Mouse (Mus musculus) retina, adult 2 months (tissue): ENCODE measurements around the gene Rer1.
"Not testable (repeated sequence)": the region's sequence is repeated elsewhere in the genome, so short reads cannot be mapped to it uniquely, and the experiment has no call there.

Experiments used
- DNase-seq: peaks from one replicate; pipeline ENCODE4 v3.0.0-alpha.2; 2012; ENCODE audit warnings: low read depth, low spot score

Rer1 gene

DNA sequence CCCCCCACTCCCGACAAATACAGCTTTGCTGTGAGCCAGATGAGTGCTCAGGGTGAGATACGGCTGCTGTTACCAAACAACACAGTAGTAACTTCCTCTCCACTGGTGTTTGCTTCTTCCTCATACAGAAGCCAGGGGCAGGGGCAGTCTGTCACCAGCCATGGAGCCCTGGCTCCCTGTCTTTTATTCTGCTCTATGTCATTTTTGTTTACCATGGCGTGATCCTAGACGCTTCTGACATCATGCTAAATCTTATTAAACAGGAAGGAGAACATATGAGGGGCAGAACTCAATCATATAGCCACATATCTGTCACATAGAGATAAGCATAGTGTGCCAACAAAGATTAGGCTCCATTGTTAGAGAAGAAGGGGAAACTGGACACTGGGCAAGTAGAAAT is 30.4 kb upstream of the Rer1 start:
- DNase-seq, result no peak

DNA sequence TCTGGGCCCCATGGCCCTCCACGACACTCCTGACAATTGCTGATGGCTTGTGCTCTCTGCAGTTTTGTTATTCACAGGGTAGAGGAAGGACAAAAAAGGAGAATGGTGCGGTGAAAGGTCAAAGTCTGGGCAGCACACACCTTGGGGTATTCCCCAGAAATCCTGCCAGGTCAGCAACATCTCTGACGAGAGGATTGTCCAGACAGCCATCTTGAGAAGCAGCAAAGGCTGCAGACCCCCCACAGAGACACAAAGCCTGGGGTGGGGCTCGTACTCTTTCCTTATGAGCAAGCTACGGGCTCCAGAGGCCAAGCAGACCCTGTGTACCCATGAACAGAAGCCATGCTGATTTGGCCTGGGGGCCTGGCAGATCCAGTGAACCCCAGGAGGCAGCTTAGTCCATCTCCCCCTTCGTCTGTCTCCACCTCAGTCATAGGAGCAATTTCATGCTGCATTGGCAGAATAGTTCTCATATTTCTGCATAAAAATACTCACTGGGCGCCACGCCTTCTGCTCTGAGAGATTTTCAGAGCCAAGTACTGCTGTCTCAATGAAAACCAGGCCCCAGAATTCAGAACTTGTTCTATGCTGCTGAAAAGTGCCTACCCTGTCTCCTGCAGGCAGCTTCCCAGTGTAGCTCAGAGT is 27.7 kb upstream of the Rer1 start:
- no peak for DNase-seq

DNA sequence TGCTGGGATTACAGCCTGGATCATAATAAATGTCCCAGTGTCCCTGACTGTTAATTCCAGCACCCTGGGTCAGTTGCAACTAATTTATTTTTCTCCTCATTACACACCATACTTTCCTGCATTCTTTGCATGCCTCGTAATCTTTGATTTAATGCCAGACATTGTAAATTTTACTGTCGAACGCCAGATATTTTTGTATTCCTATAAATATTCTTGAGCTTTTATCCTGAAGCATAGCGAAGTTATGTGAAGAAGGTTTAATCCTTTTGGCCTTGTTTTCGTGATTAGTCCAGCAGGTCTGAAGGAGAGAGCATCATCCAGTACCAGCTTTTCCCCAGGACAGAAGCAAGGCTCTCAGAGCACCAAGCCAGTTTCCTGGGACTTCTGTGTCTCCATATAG is 23.3 kb upstream of the Rer1 start:
- DNase-seq, result no peak

DNA sequence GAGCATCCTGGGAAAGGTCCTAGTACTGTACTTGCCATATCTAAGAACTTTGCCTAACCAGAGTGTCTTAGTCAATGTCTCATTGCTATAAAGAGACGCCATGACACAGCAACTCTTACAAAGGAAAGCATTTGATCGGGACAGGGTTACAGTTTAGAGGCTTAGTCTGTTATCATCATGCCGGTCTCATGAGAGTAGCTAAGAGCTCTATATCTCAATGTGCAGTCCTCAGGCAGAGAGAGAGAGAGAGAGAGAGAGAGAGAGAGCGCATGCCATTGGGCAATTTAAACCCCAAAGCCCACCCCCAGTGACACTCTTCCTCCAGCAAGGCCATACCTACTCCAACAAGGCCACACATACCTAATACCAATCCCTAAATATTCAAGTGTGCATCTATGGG is 21.7 kb upstream of the Rer1 start:
- DNase-seq, result no peak

DNA sequence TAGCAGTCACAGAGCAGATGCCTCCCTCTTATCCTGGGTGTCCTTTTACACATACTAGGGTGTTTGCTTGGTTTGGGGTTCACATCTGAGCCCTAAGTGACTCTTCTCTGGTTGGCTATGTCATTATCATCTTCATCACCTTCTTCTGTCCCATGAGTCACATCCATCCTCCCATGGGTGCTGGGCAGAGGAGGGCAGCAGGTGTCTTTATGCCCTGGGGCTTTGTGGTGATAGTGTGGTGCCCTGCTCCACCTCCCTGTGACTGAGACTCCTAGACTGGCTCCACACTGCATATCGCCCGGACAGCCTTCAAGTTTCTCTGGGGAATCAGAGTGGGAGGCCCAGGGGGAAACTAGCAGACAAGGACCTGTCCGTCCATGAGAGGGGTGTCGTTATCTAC is 12.4 kb upstream of the Rer1 start:
- DNase-seq, result no peak

DNA sequence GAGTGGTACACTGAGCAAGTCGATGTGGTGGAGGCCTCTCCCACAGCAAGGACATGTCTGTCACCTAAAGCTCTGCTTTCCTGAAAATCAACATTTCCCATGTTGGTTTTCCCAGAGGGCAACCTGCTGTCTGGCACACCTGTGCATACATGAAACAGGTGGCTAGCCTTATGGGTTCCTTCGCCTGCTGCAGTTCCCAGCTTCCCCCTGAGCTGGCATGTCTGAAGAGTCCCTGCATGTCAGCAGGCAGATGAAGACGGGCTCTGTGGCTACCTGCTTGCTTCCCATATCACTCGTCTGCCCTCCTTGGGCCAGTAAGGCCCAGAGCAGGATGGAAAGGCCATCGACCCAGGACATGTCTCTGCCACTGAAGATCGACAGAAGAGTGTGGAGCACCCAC is 11.3 kb upstream of the Rer1 start:
- DNase-seq, result no peak

DNA sequence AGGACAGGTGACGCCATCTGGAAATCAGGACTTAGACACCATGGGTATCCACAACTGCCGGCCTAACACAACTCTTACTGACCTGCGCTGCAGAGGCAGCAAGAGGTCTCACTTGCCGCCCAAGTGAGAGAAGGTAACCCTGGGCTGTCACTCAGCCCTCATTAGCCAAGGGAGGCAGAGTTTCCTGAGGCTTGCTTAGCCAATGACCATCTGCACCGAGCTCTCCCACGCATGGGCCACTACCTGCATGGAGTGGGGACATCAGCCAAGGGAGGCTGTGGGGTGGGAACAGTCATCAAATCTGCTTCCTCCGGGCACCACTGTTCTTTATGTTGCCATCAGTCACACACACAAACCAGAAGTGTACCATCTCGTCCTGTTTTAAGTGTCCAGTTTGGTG is 9.8 kb upstream of the Rer1 start:
- DNase-seq, result no peak

DNA sequence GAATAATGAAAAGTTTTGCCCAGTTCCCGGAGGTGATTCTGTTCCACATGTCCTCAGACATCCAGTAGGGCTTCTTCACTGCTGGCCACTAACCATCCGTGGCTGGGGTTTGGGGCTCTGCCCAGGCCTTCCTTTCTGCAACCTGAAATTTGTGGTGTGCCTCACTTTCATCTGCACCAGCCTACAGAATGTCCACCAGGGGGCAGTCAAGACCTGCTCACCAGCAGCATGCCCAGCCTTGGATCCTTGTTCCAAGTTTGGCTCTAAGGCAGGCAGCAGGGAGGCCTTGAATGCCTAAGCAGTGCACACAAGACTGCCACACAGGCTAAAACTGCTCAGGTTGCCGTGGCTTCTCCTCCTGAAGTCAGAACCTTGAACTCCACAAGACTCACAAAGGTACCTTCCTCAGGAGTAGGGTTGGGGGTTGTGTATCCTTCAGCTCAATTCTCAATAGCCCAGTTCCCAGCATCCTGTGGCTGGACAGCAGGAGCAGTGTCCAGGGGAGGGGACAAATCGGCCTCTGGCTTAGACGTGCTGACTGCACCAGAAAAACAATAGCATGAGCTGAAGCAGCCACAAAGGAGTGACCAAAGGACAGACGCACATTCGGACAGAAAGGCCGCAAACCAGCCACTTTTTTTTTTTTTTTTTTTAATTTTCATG is 9.2 kb upstream of the Rer1 start:
- DNase-seq, result peak; percentile 65

DNA sequence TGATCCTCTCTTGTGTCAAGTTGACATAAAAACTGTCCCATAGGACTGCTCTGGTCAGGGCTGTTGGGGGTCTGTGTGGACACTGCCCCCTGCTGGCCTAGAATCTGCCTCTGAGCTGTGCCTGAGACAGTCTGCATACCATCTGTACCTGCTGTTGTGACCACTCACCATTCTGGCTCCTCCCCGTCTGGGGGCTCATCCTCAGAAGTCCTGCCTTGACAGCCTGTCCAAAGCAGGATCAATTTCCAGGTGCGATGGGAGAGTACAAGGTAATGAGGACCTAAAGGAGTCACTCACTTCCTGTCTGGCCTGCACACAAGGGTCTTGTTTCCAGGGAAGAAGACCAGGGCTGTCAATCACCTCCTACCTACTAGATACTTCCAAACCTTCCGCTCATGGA is 8.4 kb upstream of the Rer1 start:
- peak; percentile 15 for DNase-seq

DNA sequence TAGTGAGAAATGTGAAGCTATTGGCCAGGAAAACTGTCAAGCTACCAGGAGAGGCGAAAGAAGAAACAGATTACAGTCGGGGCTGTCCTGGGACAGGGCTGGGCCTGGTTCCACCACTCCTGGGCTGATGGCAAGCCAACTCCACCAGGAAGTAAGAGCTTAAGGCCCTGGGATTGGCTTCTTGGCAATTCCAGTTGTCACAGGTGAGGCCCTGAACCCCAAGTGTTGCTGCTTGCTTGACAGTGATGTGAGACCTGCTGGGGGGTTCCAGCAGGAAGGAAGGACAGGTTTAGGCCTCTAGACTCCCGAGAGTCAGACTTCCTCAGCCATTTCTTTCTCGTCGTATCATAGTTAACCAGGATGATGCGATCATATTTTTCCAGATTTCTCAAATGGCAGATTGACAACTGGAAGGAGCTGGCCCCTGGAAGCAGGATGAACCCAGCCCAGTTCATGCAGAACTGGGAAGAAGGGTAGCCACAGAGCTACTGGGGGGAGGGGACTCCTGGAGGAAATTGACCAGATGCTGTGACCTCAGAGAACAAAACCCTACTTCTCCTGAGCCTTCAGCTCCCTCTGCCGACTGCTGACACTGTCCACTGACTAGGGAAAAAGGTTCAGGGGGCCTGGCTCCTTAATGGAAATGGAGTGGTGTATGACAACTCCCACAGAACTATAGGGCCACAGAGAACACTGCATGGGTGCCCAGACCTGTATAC is 7.4 kb upstream of the Rer1 start:
- no peak for DNase-seq

DNA sequence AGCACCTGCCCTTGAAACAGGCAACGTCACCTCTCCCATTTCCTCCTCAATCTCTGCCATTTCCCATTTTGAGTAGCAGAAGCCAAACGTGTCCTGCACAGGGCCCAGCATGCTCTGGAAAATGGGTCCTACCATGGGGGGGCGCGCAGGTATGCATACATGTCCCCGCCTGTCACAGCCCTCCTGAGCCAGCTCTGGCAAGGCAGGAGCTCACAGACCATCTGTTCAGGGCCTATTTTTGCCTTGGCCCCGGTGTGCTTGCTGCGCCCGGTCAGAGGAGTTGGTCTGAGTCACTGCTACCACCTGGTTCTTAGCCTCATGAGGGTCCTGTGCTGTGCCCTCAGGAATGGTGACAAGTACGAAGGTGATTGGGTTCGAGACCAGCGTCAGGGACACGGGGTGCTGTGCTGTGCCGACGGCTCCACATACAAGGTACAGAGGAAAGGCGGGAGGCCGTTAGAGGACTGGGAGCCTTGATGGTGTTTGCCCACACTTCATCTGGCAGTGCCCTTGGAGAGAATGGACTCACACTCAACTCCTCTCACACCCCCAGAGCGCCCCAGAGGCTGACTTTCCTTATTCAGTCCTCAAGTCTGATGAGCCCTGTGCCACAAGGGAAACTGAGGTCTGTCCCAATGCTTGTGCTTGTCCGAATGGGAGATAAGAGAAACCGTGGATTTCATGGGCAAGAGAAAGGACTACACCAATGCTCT is 6.7 kb upstream of the Rer1 start:
- DNase-seq, result no peak

DNA sequence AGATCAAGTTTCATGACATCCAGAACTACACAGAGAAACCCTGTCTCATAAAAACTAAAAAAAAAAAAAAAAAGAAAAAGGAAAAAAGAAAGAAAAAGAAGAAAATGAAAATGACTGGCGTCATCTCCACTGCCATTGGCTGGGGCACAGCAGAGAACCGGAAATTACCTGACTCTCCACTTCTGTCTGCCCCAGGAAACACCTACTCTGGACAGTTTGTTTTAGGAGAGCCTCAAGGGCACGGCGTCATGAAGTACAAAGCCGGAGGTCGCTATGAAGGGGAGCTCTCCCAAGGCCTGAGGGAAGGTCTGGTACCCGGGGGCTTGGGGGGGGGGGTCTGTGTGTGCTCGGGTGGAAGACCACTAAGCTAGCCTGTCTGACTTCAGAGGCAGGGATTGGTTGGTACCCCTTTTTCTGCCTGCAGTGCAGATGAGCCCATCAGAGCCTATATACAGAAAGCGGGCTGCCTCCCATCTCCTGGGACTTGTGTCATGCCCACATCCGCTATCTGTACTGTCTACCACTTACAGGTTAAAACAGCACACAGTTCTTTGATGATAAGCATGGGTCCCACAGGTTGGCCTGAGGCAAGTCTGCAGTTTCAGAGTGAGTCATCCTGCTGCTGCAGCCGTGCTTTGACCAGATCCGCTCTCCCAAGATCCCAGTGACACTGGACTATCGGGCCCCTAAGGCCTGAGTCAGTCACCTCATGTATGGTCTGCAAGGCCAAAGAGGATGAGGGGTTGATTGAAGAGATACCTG is 4.7 kb upstream of the Rer1 start:
- DNase-seq, result no peak

DNA sequence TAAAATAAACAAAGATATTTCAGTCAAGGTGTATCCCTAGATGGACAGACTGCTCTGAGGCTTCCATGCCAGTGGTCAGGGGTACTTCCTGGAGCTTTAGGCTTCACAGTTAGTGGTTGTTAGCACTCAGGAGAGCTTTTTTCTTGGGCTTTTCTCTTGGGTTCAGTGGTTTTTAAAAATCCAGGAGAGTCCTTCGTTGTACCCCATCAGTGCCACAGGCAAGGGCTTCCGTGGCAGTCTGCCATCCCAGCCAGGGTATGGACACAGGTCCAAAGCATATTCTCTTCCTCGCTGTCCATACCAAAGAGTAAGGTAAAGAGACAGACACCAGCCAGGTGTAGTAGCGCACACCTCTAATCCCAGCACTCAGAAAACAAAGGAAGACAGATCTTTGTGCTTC is 4.0 kb upstream of the Rer1 start:
- DNase-seq, result no peak

DNA sequence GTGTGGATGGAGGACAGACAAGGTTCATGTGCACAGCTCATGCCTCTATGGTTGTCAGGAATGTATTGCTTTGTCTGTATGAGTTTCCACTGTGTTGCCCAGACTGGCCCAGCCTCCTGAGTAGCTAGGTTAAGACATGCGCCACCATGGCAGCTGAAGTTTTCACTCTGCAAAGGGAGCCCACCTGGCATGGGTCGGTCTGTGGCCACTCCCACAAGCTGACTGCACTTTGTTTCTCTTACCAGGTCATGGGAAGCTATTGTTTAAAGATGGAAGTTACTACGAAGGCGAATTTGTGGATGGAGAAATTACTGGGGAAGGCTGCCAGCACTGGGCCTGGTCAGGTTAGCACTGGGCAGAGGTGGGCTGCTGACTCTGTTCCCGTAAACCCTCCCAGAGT is 3.1 kb upstream of the Rer1 start:
- no peak for DNase-seq

DNA sequence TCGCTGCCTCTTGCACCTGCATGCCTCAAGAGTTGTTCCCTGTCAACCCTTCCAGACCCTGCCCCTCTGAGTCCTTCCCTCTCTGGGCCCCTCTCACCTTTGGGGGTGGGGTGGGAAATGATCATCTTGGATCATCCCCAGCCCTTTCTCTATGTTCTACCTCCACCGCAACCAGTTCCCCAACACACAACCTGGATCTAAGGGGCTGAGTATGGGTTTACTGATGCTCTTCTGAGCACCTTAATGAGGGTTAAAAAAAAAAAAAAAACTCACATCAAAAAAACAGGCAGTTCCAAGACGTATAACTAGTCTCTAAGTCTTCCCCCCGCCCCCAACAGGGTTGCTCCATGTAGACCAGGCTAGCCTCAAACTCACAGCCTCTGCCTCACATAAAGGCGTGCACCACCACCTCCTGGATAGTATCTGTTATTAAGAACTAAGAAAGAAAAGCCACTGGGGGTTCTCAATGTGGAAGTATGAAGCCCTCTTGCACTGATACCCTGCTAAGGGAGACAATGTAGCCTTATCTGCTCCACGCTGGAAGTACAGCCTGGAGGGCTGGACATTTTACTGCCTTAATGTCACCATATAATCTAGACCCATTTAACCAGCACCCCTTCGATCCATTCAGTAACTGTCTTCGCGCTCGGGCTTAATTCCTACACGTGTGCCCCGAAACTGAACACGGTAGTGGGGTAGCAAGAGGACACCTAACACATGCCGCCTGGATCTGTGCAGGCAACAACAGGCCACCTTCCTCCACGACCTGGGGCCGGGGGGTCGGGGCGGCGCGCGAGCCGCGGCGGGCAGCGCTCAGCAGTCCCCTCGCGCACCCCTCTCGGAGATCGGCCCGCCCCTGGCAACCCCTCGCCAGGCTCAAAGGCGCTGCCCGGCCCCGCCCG is 725 bp downstream of the Rer1 start:
- no peak for DNase-seq

DNA sequence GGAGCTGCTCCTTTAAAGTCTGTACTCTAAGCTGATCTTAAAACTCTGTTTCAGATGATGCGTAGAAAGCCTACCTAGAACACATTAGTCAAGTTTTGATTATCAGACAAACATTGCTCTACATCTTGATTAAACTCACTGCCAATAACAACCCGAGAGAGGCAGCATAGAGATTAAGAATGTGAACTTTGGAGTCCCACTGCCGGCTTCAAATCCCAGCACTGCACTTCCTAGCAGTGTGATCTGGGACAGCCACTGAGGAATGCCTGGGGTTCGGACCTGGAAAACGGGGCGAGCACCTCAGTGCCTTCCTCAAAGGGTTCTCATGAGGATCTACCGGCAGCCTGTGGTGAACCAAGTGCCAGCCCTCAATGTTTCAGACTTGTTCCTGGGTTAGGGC is 1.8 kb downstream of the Rer1 start:
- no peak for DNase-seq

DNA sequence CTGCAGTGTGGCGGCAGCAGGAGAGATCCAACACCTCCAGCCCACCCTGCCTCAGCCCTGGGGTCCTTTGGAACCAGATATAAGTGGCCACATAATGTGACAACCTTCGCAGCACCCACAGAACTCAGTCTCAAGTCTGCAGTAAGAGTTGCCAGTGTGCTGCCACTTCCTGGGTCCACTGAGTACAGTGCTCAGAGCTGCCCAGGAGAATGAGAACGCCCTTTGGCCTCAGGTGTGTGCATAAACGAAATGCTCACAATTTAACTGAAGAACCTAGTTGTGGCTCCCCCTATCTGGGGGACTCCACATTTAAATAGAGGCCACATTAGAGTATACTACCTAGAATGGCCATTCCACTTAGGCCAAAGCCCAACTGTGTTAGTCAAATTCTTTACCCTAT is 2.6 kb downstream of the Rer1 start:
- no peak for DNase-seq

DNA sequence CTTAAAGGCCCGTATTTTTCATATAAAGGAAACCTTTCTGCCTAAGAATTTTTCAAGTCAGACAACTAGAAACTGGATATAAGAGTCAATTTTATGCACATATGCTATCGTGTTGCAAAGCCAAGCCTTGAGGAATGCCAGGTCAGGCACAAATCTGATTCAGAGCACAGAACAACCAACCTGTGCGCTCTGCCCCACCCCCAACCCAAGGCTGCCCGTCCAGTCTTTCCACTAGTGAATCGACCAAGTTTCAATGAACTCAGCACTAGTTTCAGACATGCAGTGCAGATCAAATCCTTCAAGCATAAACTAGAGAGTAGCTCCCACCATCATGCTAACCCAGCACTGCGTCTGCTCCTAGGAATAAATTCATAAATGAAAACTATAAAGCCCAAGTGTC is 6.5 kb downstream of the Rer1 start:
- DNase-seq, result no peak

DNA sequence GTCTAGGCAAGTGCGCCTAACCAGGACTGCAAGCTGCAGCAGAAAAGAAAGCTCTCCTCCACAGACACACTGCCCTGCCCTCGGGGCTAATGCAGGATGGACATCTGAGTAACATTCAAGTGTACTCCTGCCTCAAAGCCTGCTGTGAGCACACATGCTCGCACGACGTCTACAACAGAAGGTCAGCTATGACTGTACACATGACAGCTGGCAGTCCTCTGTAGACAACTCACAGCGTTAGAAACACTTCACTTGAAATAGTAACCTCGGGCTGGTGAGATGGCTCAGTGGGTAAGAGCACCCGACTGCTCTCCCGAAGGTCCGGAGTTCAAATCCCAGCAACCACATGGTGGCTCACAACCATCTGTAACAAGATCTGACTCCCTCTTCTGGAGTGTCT is 7.4 kb downstream of the Rer1 start:
- not testable (repeated sequence) for DNase-seq

DNA sequence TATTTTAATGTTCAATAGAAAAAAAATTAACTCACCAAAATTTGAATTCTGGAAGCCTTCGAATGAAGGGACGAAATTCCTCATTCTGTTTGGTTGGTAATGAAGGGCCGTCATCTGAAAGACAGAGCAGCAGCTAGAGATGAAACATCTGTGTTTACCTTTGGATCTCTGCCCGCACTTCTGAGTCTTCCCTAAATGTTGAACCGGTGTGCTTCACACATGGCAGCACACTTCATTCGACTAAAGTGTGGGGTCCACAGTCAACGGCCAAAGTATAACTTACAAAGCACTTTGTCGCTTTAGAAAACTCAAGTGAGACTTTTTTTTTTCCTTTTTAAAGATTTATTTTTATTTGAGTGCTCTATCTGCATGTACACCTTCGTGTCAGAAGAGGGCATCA is 9.5 kb downstream of the Rer1 start:
- DNase-seq, result no peak

DNA sequence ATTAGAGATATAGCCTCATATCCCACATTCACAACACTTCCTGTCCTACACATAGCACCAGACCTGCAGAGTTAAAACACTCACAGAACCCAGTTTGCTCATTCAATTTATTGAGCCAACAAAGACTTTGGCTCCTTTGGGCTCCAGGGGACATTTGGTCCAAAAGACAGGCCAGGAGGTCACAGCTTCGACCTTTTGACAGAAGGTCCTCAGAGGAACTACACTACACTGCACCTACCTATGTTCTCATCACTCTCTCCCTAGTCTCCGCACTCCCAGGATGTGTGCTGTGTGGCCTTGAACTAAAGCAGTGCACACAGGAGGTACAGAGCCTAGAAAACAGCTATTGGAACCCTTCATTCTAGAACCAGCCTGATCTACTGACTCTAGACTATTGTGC is 10.4 kb downstream of the Rer1 start:
- no peak for DNase-seq
